Mouse (Mus musculus): ENCODE measurements around the gene Scaper.

DNA sequence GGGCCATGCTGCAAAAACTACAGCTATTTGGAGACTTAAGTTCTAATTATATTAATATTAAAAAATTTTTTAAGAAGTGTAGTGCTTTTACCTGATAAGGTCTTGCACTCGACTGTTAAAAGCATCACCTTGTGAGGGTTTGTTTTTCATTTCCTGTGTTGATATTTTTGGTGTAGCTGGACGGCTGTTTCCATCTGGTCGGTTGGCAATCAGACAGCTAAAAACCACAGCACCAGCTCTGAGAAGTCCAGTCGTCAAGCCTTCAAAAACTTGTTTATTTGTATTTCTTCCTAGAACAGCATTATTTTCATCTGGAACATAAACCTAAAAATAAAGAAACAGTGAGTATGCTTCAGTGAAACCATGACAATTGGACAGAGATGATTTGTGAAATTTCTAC, 328.2 kb downstream of the Scaper start:
- no peak for TF ChIP-seq CTCF (IDR thresholded peaks at IDR 0.05; ENCODE audit: low read depth)
- no peak for TF ChIP-seq EP300 (IDR thresholded peaks at IDR 0.05; ENCODE audit: low read depth)

All from liver, embryonic 14.5 days (tissue).